Mouse (Mus musculus): ENCODE measurements at regions not wholly inside any gene's neighbourhood (a gene's known extent, or its start where the extent isn't known, plus 50 kb on each side); places are given as distances from the start of the nearest gene placed in this dataset.

DNA sequence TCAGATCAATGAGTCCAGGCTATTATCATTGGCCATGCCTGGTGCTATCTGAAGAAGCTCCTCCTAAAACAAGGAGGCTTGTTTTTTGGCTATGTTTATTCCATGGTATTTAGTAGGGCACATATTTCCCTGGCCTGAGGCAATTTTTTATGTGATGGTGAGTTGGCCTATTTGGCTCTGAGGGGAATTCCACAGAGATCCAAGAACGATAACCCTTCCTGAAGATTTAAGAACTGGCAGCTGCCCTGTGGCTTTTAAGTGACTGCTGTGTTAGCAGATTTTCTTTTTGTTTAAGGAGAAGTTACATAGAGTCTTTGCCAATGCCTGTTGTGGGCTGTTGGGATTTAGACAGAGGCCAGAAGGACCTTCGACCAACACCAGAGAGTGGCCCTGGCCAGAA, 74.9 kb upstream of the Tmem106b start:
- TF ChIP-seq BHLHE40 (IDR thresholded peaks at IDR 0.05; ENCODE audit: low read depth, low read length) (no peak), CTCF (conservative IDR thresholded peaks at IDR 0.05 in 1 of 2, IDR thresholded peaks at IDR 0.05 in 1 of 2; ENCODE audit: low read depth in 2 of 2, low read length in 2 of 2) (no peak), POLR2A (IDR thresholded peaks at IDR 0.05; ENCODE audit: low read depth, low read length) (no peak), RCOR1 (conservative IDR thresholded peaks at IDR 0.05; ENCODE audit: low read depth, low read length) (no peak), MEF2A (IDR thresholded peaks at IDR 0.05; ENCODE audit: borderline replicate concordance, low read depth, low read length) (no peak), SIN3A (IDR thresholded peaks at IDR 0.05; ENCODE audit: low read length) (no peak), MAX (IDR thresholded peaks at IDR 0.05; ENCODE audit: low read length) (no peak), GABPA (IDR thresholded peaks at IDR 0.05; ENCODE audit: insufficient replicate concordance, low read depth, low read length) (no peak), USF2 (conservative IDR thresholded peaks at IDR 0.05; ENCODE audit: low read depth, low read length) (no peak), E2F4 (IDR thresholded peaks at IDR 0.05; ENCODE audit: insufficient replicate concordance, low read depth, low read length) (no peak), ZC3H11A (IDR thresholded peaks at IDR 0.05; ENCODE audit: low read depth, low read length) (no peak), MAZ (IDR thresholded peaks at IDR 0.05; ENCODE audit: low read depth, low read length) (no peak), MAFK (IDR thresholded peaks at IDR 0.05; ENCODE audit: insufficient replicate concordance, low read length) (no peak)
